Mouse (Mus musculus): ENCODE data around the gene Plxdc1.

The Plxdc1 gene

GRCm38 (mm10) chr11:97883542-97883917 is 102.7 kb downstream of the Plxdc1 start:
- peak; percentile 53; the same call in 1 of the 2 replicates for ATAC-seq (ENCODE audit: insufficient number of reproducible peaks, low FRiP score, low TSS enrichment)

- no peak for ATAC-seq (ENCODE audit: insufficient number of reproducible peaks, low FRiP score, low TSS enrichment)
Observed at GRCm38 (mm10) chr11:97880362-97880761, 105.9 kb downstream of the Plxdc1 start.

- no peak for ATAC-seq (ENCODE audit: insufficient number of reproducible peaks, low FRiP score, low TSS enrichment)
Observed at GRCm38 (mm10) chr11:97877341-97877740, 108.9 kb downstream of the Plxdc1 start.

GRCm38 (mm10) chr11:97874396-97874795 is 111.8 kb downstream of the Plxdc1 start:
- no peak for ATAC-seq (ENCODE audit: insufficient number of reproducible peaks, low FRiP score, low TSS enrichment)

Data from cerebellum, adult (tissue).